Mouse (Mus musculus) neural tube, embryonic 14.5 days (tissue): Measurements from ENCODE around the gene Fbxl8. TPM values are rescaled to one million over a fixed set of nuclear protein-coding genes. Genes with fewer than 3 reads are reported as not detected.
A peak's percentile ranks its signal among the peaks of the same experiment; 100 is the strongest.

Source experiments
- ATAC-seq: fragments of 200-750 bp; cut with Nextera tagmentation; 2 replicates; pipeline ENCODE4 v1.8.0; 2017; ENCODE audit warnings: low read depth, mild to moderate bottlenecking, moderate TSS enrichment, moderate library complexity
- H3K27ac ChIP-seq: fragments of 300-500 bp; sonication (generic); 2 replicates; pipeline ENCODE4 v1.5.1; 2014; ENCODE audit warnings: low read depth, mild to moderate bottlenecking, control low read depth, low read length, moderate library complexity, mixed read lengths
- H3K27me3 ChIP-seq: fragments of 300-500 bp; sonication (generic); 2 replicates; pipeline ENCODE4 v1.6.1; 2014; ENCODE audit warnings: low read length; ENCODE audit not compliant: control insufficient read depth, insufficient read depth
- H3K36me3 ChIP-seq: fragments of 300-500 bp; sonication (generic); 2 replicates; pipeline ENCODE4 v1.6.1; 2014; ENCODE audit warnings: low read length, mixed read lengths; ENCODE audit not compliant: control insufficient read depth, insufficient read depth
- H3K4me1 ChIP-seq: fragments of 300-500 bp; sonication (generic); 2 replicates; pipeline ENCODE4 v1.6.1; 2014; ENCODE audit warnings: low read length; ENCODE audit not compliant: control insufficient read depth, insufficient read depth
- H3K4me2 ChIP-seq: fragments of 300-500 bp; sonication (generic); 2 replicates; pipeline ENCODE4 v1.6.1; 2014; ENCODE audit warnings: mild to moderate bottlenecking, low read depth, low read length, control low read depth
- H3K4me3 ChIP-seq: fragments of 300-500 bp; sonication (generic); 2 replicates; pipeline ENCODE4 v1.5.1; 2014; ENCODE audit warnings: low read depth, low read length, control low read depth, mixed read lengths
- H3K9ac ChIP-seq: fragments of 300-500 bp; sonication (generic); replicated peaks from 2 replicates; pipeline ENCODE4 v1.6.1; 2014; ENCODE audit warnings: low read depth, mild to moderate bottlenecking, control low read depth, low read length, mixed read lengths
- H3K9me3 ChIP-seq: fragments of 300-500 bp; sonication (generic); 2 replicates; pipeline ENCODE4 v1.6.1; 2016; ENCODE audit warnings: low read length; ENCODE audit not compliant: control insufficient read depth
- WGBS: fragments of 180-500 bp; shearing (Covaris S2); extraction: QIAGEN DNeasy Blood & Tissue Kit; methylation state at CpG from one replicate; pipeline ENCODE4 v1.1.7; 2014; 5-methylcytosine and 5-hydroxymethylcytosine counted together
- polyA plus RNA-seq: library from polyadenylated mRNA; unstranded; fragments of >200 nt; fragmentation: Nextera tagmentation; extraction: Ambion mirVana; gene quantifications from 2 replicates; pipeline ENCODE4 v1.2.1, GENCODE M21; 2014

Fbxl8 gene
- polyA plus RNA-seq, 1 experiment from 2014 or later = 0.96 TPM

DNA sequence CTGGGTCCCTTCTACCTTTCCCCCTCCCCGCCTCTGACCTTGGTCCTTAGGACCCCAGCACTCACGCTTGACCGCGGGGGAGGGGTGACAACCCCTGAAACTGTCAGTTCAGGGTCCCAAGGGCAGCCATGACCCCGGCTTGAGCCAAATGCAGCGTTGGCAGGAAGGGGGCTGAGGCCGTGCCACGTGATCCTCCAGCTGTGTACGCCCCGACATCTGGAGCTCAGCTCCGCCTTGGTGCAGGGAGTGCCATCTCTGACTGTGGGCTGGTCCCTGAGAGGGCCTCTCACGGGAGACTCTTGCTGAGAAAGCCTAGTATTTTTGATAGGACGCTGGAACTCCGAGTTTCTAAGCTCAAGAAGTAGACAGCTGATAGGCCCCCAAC is 9.5 kb upstream of the Fbxl8 start, which contains the start of gene B3gnt9:
Gene B3gnt9 (minus strand): TSS at position 188 of the 385 bp plus-strand sequence.
- WGBS = 2% methylated on average over 14 of the region's 14 CpGs
- Histone ChIP-seq H3K4me1 (peaks cover 7% of the 10 kb centered on the region; the same call in 1 of the 2 replicates), H3K27me3 (peaks cover 28% of the 10 kb centered on the region), H3K36me3 (peaks cover 17% of the 10 kb centered on the region), H3K9ac (peak within 1 kb of the TSS; percentile 72), H3K4me3 (peak within 1 kb of the TSS; percentile 57), H3K27ac (peak within 1 kb of the TSS; percentile 48; the same call in 1 of the 2 replicates), H3K9me3 (no peaks in the 10 kb centered on the region), H3K4me2 (peak within 1 kb of the TSS; percentile 97)
- ATAC-seq = peak; percentile 32; the same call in 1 of the 2 replicates

DNA sequence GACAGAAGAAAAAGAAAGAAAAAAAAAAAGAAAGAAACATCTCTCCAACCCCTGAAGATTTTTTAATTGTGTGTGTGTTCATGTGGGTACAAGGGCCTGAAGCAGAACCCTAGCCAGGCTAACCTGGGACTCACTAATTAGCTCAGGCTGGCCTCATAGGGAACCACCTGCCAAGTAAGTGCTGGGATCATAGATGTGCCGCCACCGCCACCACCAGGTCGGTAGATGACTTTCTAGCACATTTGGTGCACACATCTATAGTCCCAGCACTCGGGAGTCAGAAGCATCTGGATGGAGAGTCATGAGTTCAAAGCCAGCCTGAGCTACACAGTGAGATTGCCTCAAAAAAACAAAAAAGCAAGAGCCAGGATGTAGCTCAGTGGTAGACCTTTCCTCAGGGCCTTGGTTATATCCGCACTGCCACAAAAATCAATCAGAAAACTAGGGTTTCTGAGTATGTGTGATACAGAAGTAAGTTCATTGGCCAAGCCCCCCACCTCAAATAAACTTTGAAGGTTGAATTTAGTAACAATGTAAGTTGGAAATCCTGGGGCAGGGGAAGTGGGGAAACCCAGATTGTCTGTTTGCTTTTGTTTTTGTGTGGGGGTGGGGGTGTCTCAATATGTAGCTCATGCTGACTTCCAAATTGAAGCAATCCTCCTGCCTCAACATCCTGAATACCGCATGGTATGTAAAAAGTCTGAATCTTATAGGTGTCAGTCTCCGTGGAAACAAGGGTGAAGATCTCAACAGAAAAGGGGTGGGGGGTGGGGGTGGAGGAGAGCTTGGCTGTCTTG is 6.9 kb upstream of the Fbxl8 start:
- peaks cover 7% of the 10 kb centered on the region; the same call in 1 of the 2 replicates for H3K4me1 ChIP-seq
- H3K9me3 ChIP-seq = no peaks in the 10 kb centered on the region
- ATAC-seq = no peak
- no peaks in the 10 kb centered on the region for H3K36me3 ChIP-seq
- no peak overlapping the region for H3K4me2 ChIP-seq
- H3K9ac ChIP-seq = no peak overlapping the region
- 75% methylated on average over 7 of the region's 7 CpGs for WGBS
- no peak overlapping the region for H3K4me3 ChIP-seq
- H3K27me3 ChIP-seq = peaks cover 45% of the 10 kb centered on the region
- no peak overlapping the region for H3K27ac ChIP-seq

- WGBS = 3% methylated on average over 55 of the region's 55 CpGs
- H3K27ac ChIP-seq = no peak overlapping the region
- peak overlapping the region; percentile 67 for H3K4me2 ChIP-seq
- peaks cover 7% of the 10 kb centered on the region; the same call in 1 of the 2 replicates for H3K4me1 ChIP-seq
- peak overlapping the region; percentile 32; the same call in 1 of the 2 replicates for H3K9ac ChIP-seq
- H3K9me3 ChIP-seq = no peaks in the 10 kb centered on the region
- ATAC-seq = peak; percentile 50
- peak overlapping the region; percentile 27 for H3K4me3 ChIP-seq
- H3K27me3 ChIP-seq = peaks cover 50% of the 10 kb centered on the region
- no peaks in the 10 kb centered on the region for H3K36me3 ChIP-seq
Measured at GRCm38 (mm10) chr8:105258911-105259720, 5.3 kb upstream of the Fbxl8 start.

DNA sequence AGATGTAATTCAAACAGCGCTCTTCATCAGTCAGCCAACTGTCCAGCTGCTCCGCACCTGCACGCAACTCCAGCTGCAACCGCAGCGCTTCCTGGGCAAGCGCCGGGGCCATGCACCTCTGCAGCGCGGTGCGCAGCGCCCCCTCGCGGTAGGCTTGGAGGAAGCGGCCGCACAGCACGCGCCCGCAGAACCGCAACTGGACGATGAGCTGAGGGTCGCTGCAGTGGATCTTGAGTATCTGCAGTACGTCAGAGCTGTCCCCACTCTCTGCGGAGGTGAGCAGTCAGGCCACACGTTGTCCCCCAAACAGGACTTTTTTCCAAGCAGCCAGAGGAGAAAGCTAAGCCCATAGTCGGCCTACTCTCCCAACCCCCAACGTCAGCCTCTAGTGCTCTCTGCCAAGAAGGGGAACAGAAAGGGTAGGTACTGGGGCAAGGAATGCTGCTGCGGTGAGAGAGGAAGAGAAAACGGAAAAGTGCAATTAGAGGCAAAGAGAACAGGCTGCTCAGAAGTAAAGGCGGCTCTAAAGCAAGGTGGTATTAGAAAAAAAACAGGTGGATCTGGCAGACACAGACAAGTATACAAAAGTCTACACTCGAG is 4.6 kb upstream of the Fbxl8 start:
- ATAC-seq = peak; percentile 72
- peak overlapping the region; percentile 27 for H3K4me3 ChIP-seq
- peak overlapping the region; percentile 67 for H3K4me2 ChIP-seq
- no peaks in the 10 kb centered on the region for H3K36me3 ChIP-seq
- H3K9me3 ChIP-seq = no peaks in the 10 kb centered on the region
- 0 out of 2 replicates have a peak overlapping the region, but pooled peaks have one; percentile 32 for H3K9ac ChIP-seq
- H3K27ac ChIP-seq = no peak overlapping the region
- H3K27me3 ChIP-seq = peaks cover 50% of the 10 kb centered on the region
- WGBS = 5% methylated on average over 30 of the region's 30 CpGs
- peaks cover 3% of the 10 kb centered on the region; the same call in 1 of the 2 replicates for H3K4me1 ChIP-seq

DNA sequence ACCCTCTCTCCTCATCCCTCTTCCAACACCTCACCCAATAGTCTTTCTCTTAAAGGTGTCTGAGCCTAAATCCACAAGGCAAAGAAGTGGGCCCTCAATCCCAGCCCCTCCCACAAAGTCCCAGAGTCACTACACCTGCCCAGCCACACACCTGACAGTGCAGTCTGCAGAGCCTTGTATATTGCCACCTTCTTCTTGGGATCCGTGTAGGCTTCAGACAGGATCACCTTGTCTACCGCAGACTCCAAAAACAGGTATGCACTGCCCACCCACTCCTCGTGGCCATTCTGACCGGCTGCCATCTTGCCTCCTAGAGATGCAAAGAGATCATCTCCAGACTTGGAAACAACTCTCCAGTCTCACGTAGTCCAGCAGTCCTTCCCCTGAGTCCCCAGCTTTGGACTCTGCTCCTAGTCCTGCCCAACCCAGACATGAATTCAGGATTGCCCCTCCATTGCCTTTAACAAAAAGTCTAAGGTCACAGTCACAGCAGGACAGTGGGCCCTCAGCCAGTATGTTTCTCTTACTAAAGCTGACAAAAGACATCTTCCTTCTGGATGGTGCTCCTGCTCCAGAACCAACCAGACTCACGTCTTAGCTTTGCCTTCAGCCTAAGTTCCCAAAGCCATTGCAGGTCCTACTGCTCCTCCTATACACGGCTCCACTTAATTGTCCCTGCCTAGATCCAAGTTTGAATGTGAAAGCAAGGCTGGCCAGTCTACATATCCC is 3.9 kb upstream of the Fbxl8 start:
- Histone ChIP-seq H3K27ac (no peak overlapping the region), H3K36me3 (no peaks in the 10 kb centered on the region), H3K9me3 (no peaks in the 10 kb centered on the region), H3K4me1 (peaks cover 3% of the 10 kb centered on the region; the same call in 1 of the 2 replicates), H3K27me3 (peaks cover 57% of the 10 kb centered on the region), H3K4me3 (no peak overlapping the region), H3K9ac (no peak overlapping the region), H3K4me2 (no peak overlapping the region)
- WGBS = 61% methylated on average over 7 of the region's 7 CpGs
- no peak for ATAC-seq

DNA sequence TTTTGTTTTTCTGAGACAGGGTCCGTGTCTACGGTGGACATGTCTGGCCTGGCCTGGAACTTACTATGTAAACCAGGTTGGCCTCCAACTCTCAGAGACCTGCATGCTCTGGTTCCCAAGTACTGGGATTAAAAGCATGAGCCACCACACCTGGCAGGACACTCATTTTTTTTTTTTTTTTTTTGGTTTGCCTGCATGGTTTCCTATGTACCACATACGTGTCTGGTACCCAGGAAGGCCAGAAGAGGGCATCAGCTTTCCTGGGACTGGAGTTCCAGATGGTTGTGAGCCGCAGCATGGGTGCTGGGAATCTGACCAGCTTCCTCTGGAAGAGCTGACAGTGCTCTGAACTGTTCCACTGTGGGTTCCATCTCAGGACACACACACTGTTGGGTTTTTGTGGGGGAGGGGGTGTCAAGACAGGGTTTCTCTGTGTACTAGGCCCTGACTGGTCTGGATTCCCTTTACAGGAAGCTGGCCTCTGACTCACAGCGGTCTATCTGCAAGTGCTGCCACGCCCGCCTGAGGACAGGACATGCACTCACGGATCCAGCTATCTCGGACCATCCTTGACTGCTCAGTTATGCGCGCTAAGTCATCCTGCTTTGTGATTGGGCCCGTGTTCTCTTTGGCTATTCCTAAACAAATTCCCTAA is 3.0 kb upstream of the Fbxl8 start:
- no peak for ATAC-seq
- H3K9me3 ChIP-seq = no peaks in the 10 kb centered on the region
- H3K9ac ChIP-seq = no peak overlapping the region
- H3K27me3 ChIP-seq = peaks cover 59% of the 10 kb centered on the region
- no peak overlapping the region for H3K27ac ChIP-seq
- no peak overlapping the region for H3K4me3 ChIP-seq
- no peaks in the 10 kb centered on the region for H3K36me3 ChIP-seq
- no peak overlapping the region for H3K4me2 ChIP-seq
- H3K4me1 ChIP-seq = peaks cover 3% of the 10 kb centered on the region; the same call in 1 of the 2 replicates
- WGBS = 87% methylated on average over 12 of the region's 12 CpGs

DNA sequence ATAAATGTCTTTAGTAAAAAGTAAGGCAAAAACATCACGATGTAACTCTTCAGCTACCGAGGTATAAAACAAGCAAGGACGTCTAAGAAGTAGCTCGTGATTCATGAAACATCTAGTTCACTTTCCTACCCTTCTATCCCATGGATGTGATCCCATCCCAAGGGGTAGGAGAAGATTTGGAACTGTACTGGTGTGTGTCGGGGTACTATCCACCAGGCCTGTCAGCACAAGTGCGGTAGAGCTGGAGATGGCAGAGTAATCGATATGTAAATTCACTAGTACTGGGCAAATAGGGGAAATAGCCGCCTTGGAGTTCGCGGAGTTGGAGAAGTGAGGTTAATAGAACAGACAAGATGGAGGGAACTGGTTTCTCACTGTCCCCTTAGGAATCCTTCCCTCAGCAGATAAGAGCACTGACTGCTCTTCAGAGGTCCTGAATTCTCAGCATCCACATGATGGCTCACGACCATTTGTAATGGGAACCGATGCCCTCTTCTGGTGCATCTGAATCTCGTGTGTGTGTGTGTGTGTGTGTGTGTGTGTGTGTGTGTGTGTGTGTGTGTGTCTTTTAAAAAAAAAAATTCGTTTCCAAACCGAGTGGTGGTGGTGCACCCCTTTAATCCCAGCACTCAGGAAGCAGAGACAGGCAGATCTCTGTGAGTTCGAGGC is 1.1 kb upstream of the Fbxl8 start:
- WGBS = 41% methylated on average over 16 of the region's 16 CpGs

More for the DNA sequence above, 1.1 kb upstream of the Fbxl8 start:
- Histone ChIP-seq H3K9ac (no peak overlapping the region), H3K36me3 (no peaks in the 10 kb centered on the region), H3K9me3 (no peaks in the 10 kb centered on the region), H3K4me1 (peaks cover 3% of the 10 kb centered on the region; the same call in 1 of the 2 replicates), H3K27me3 (peaks cover 65% of the 10 kb centered on the region), H3K4me2 (no peak overlapping the region), H3K27ac (no peak overlapping the region), H3K4me3 (no peak overlapping the region)
- ATAC-seq = no peak
